Mouse (Mus musculus) forebrain, postnatal 0 days (tissue): ENCODE measurements at regions not wholly inside any gene's neighbourhood (a gene's known extent, or its start where the extent isn't known, plus 50 kb on each side); places are given as distances from the start of the nearest gene placed in this dataset.

Experiments
- ATAC-seq: fragments of 200-750 bp; cut with Nextera tagmentation; 2 replicates; pipeline ENCODE4 v1.8.0; 2017; ENCODE audit warnings: mild to moderate bottlenecking, moderate library complexity
- DNase-seq: peaks from one replicate; pipeline ENCODE4 v3.0.0-alpha.2; 2015
- H3K27ac ChIP-seq: fragments of 300-500 bp; sonication (generic); 2 replicates; pipeline ENCODE4 v1.5.1; 2014; ENCODE audit warnings: low read depth, mild to moderate bottlenecking, antibody characterized with exemption, low read length, moderate library complexity, mixed read lengths
- H3K27me3 ChIP-seq: fragments of 300-500 bp; sonication (generic); 2 replicates; pipeline ENCODE4 v1.6.1; 2014; ENCODE audit warnings: mild to moderate bottlenecking, low read length, mixed read lengths; ENCODE audit not compliant: insufficient read depth
- H3K36me3 ChIP-seq: fragments of 300-500 bp; sonication (generic); 2 replicates; pipeline ENCODE4 v1.6.1; 2014; ENCODE audit warnings: mild to moderate bottlenecking, moderate library complexity; ENCODE audit not compliant: insufficient read depth
- H3K4me1 ChIP-seq: fragments of 300-500 bp; sonication (generic); 2 replicates; pipeline ENCODE4 v1.6.1; 2014; ENCODE audit warnings: antibody characterized with exemption; ENCODE audit not compliant: insufficient read depth
- H3K4me2 ChIP-seq: fragments of 300-500 bp; sonication (generic); 2 replicates; pipeline ENCODE4 v1.6.1; 2014; ENCODE audit warnings: low read depth, mild to moderate bottlenecking, moderate library complexity
- H3K4me3 ChIP-seq: fragments of 300-500 bp; sonication (generic); 2 replicates; pipeline ENCODE4 v1.5.1; 2014; ENCODE audit warnings: low read depth, low read length, mixed read lengths
- H3K9ac ChIP-seq: fragments of 300-500 bp; sonication (generic); 2 replicates; pipeline ENCODE4 v1.6.1; 2014; ENCODE audit warnings: mild to moderate bottlenecking
- H3K9me3 ChIP-seq: fragments of 300-500 bp; sonication (generic); 2 replicates; pipeline ENCODE4 v1.6.1; 2016; ENCODE audit warnings: low read length
- CTCF ChIP-seq: sonication (generic); IDR thresholded peaks from 2 replicates; pipeline ENCODE4 v1.5.1; 2016; ENCODE audit warnings: antibody characterized with exemption, control low read depth, low read depth
- WGBS: fragments of 180-500 bp; shearing (Covaris S2); extraction: QIAGEN DNeasy Blood & Tissue Kit; methylation state at CpG from one replicate; pipeline ENCODE4 v1.1.7; 2014; 5-methylcytosine and 5-hydroxymethylcytosine counted together

DNA sequence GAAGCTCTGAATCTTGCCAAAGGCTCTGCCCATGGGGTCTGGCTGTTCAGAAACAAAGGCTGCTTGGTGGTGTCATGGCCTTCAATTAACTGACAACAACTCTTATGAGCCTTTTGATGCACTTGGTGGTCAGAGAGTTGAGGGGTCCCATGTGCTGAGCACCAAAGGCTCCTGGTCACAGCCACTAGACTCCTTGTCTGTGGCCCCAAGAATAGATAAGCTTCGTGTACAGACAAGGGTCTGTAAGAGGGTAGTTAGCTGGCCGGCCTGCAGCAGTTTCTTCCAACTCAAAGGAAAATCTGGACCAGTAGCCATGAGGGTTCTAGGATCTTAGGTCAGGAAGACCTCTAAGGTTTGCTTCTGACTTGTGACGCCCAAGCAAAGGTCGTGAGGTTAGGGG lies 421.9 kb downstream of the Cd83 start:
- Histone ChIP-seq H3K9ac (no peak overlapping the region), H3K4me3 (no peak overlapping the region), H3K9me3 (no peaks in the 10 kb centered on the region), H3K27me3 (no peaks in the 10 kb centered on the region; the same call in 1 of the 2 replicates), H3K4me1 (peaks cover 4% of the 10 kb centered on the region), H3K36me3 (no peaks in the 10 kb centered on the region), H3K27ac (no peak overlapping the region), H3K4me2 (no peak overlapping the region)
- ATAC-seq (no peak), DNase-seq (no peak)
- 90% methylated on average over 4 of the region's 4 CpGs for WGBS
- no peak for TF ChIP-seq CTCF

DNA sequence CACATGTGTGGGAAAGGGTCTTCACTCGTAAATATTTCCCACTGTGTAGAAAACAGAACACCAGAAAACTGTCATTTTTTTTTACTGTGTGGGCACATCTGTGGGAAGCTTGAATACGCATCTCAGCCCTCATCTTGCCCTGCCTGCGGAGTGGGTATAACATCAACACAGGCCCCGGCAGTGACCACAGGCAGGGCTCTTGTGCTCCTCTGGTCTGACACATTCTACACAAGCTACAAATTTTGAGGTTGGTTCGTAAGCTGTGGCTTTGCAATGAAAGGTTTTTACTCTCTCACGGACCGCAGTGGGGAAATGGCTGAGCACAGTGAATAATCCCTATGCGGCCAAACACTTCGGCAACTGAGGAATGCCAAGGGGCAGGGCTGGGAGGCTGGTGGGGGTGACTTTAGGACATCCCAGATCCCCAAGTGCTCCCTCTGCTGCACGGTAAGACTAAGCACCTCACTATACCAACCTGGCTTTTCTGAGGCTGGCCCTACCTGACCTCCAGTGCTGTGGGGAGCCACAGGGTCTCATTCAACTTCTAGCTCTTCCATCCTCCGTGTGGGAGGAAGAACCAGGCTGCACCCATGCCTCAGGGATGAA lies 422.9 kb downstream of the Cd83 start:
- Histone ChIP-seq H3K4me1 (peaks cover 4% of the 10 kb centered on the region), H3K4me2 (no peak overlapping the region), H3K27me3 (no peaks in the 10 kb centered on the region; the same call in 1 of the 2 replicates), H3K4me3 (no peak overlapping the region), H3K9me3 (no peaks in the 10 kb centered on the region), H3K9ac (no peak overlapping the region), H3K36me3 (no peaks in the 10 kb centered on the region), H3K27ac (no peak overlapping the region)
- TF ChIP-seq CTCF = no peak
- WGBS = 67% methylated on average over 11 of the region's 11 CpGs
- ATAC-seq (no peak), DNase-seq (no peak)

DNA sequence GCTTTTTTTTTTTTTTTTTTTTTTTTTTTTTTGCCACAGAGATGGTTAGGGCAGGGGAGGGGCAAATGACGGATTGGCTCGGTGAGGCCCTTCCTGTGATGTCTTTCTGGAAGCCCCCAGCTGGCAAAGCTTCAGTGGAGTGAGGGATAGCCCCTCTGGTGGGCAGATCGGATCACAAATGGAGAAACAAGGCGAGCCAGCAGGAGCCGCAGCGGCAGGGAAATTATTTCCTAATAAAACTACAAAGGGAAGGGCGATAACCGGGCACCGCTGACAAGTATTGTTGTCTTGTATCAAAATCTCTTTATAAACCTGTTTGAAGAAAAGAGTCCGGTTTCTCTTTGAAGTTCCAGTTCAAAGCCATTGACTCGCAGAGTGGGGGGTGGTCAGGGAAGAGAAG lies 424.5 kb downstream of the Cd83 start:
- Histone ChIP-seq H3K36me3 (no peaks in the 10 kb centered on the region), H3K27ac (no peak overlapping the region), H3K27me3 (no peaks in the 10 kb centered on the region; the same call in 1 of the 2 replicates), H3K4me1 (peaks cover 4% of the 10 kb centered on the region), H3K9me3 (no peaks in the 10 kb centered on the region), H3K4me2 (0 out of 2 replicates have a peak overlapping the region, but pooled peaks have one; percentile 10), H3K9ac (no peak overlapping the region), H3K4me3 (no peak overlapping the region)
- DNase-seq = no peak
- TF ChIP-seq CTCF = no peak
- ATAC-seq = no peak
- WGBS = 18% methylated on average over 11 of the region's 11 CpGs

DNA sequence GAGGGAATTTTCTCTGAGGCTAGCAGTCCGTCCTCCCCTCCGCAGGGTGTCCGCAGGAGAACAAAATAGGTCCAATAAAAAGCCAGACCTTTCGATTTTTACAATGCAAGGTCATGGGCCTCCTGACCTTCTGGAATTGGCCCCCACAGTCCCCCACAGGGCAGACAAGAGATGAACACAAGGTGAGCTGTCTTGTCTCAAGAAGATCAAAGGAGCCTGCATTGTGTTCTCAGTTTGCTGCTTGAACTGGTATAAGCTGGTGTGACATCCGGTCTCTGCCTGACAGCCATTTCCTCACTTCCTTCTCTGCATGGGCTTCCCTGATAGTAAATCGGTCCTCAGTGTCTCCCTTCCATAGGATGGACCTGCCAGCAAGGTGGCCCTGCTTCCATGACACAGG lies 425.5 kb downstream of the Cd83 start:
- no peaks in the 10 kb centered on the region; the same call in 1 of the 2 replicates for H3K27me3 ChIP-seq
- no peak for TF ChIP-seq CTCF
- H3K4me2 ChIP-seq = no peak overlapping the region
- DNase-seq (no peak), ATAC-seq (no peak)
- 0 out of 2 replicates have a peak overlapping the region, but pooled peaks have one; percentile 9 for H3K27ac ChIP-seq
- peaks cover 4% of the 10 kb centered on the region for H3K4me1 ChIP-seq
- no peak overlapping the region for H3K4me3 ChIP-seq
- no peak overlapping the region for H3K9ac ChIP-seq
- H3K36me3 ChIP-seq = no peaks in the 10 kb centered on the region
- 62% methylated on average over 6 of the region's 6 CpGs for WGBS
- H3K9me3 ChIP-seq = no peaks in the 10 kb centered on the region

DNA sequence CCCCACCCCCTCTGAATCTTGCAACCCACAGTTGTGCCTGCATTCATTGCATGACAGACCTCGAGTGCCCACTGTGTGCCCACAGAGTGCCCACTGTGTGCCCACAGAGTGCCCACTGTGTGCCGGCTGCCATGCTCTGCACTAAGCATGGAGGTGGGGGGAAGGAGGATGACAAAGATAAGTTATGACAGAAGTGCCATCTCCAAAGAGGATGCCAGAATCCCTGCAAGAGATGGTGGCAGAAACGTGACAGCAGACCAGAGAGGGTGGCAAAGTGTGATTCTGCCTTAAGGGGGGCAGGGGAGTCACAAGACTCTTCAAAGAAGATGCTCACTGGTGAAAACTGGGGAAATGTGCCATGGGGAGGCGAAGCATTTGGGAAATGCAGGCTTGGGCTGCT lies 427.8 kb downstream of the Cd83 start:
- ATAC-seq = peak; percentile 34; the same call in 1 of the 2 replicates
- no peak for TF ChIP-seq CTCF

DNA sequence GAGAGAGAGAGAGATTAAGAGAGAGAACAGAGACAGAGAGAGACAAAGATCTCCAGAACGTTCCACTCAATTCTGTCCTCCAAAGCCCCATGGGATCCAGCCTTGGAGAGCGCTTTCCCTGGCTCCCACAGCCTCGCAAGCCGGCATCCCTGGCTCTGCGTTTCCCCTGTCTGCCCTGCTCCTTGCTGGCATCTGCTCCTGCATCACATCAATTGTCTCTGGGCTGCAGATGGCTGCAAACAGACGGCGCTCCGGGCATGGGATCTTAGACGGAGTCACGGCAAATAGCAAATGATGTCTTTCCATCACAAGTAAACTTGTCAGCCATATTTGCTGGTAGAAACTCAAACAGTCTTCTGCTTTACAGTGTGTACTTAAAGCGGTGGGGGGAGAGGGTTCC lies 428.4 kb downstream of the Cd83 start:
- no peaks in the 10 kb centered on the region for H3K36me3 ChIP-seq
- 27% methylated on average over 11 of the region's 11 CpGs for WGBS
- H3K9ac ChIP-seq = no peak overlapping the region
- no peak for TF ChIP-seq CTCF
- ATAC-seq (peak; percentile 84), DNase-seq (peak; percentile 72)
- no peak overlapping the region for H3K27ac ChIP-seq
- H3K9me3 ChIP-seq = no peaks in the 10 kb centered on the region
- no peaks in the 10 kb centered on the region; the same call in 1 of the 2 replicates for H3K27me3 ChIP-seq
- no peaks in the 10 kb centered on the region; the same call in none of the 2 replicates for H3K4me1 ChIP-seq
- H3K4me2 ChIP-seq = no peak overlapping the region
- no peak overlapping the region for H3K4me3 ChIP-seq

More for the DNA sequence above, 427.8 kb downstream of the Cd83 start:
- Histone ChIP-seq H3K4me2 (no peak overlapping the region), H3K4me3 (no peak overlapping the region), H3K27me3 (no peaks in the 10 kb centered on the region; the same call in 1 of the 2 replicates), H3K4me1 (no peaks in the 10 kb centered on the region; the same call in none of the 2 replicates), H3K36me3 (no peaks in the 10 kb centered on the region), H3K9ac (no peak overlapping the region), H3K27ac (no peak overlapping the region), H3K9me3 (no peaks in the 10 kb centered on the region)
- DNase-seq = no peak
- WGBS = 63% methylated on average over 4 of the region's 4 CpGs

DNA sequence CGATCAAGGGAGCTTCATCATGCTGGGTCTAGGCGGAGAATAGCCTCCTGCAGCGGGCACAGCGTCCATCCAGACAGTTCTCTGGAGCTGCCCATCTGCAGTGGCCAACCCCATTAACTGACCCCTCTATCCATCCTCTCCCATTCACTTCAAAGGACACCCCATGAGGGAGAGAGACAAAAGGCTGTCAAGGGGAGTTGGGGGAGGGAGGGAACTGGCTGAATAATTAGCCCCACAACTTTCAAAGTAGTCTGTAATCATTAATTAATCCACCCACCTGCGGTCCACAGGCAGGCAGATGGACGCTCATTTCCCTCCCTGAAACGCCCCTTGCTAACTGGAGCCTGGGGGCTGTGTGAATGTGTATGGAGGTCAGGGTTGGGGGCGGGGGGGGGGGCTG lies 433.7 kb downstream of the Cd83 start:
- ATAC-seq = no peak
- 28% methylated on average over 8 of the region's 8 CpGs for WGBS
- no peak for DNase-seq
- Histone ChIP-seq H3K27ac (no peak overlapping the region), H3K9ac (no peak overlapping the region), H3K4me3 (no peak overlapping the region), H3K27me3 (no peaks in the 10 kb centered on the region), H3K9me3 (no peaks in the 10 kb centered on the region), H3K36me3 (no peaks in the 10 kb centered on the region), H3K4me2 (no peak overlapping the region), H3K4me1 (no peaks in the 10 kb centered on the region)
- no peak for TF ChIP-seq CTCF
